Mouse (Mus musculus) embryonic facial prominence, embryonic 15.5 days (tissue): ENCODE data around the gene Pdlim4. TPM values are rescaled to one million over a fixed set of nuclear protein-coding genes. Genes with fewer than 3 reads are reported as not detected.
"Not testable (repeated sequence)": the region's sequence is repeated elsewhere in the genome, so short reads cannot be mapped to it uniquely, and the experiment has no call there.

Experiments used
- ATAC-seq: fragments of 200-750 bp; cut with Nextera tagmentation; 2 replicates; pipeline ENCODE4 v1.8.0; 2017; ENCODE audit warnings: low read depth, moderate TSS enrichment; ENCODE audit not compliant: insufficient number of reproducible peaks, low FRiP score, low TSS enrichment
- H3K27ac ChIP-seq: fragments of 300-500 bp; sonication (generic); replicated peaks from 2 replicates; pipeline ENCODE4 v1.5.1; 2015; ENCODE audit warnings: mild to moderate bottlenecking, inconsistent platforms
- H3K27me3 ChIP-seq: fragments of 300-500 bp; sonication (generic); 2 replicates; pipeline ENCODE4 v1.6.1; 2015; ENCODE audit warnings: inconsistent platforms
- H3K36me3 ChIP-seq: fragments of 300-500 bp; sonication (generic); 2 replicates; pipeline ENCODE4 v1.6.1; 2015; ENCODE audit warnings: mild to moderate bottlenecking, inconsistent platforms
- H3K4me1 ChIP-seq: fragments of 300-500 bp; sonication (generic); 2 replicates; pipeline ENCODE4 v1.6.1; 2015; ENCODE audit warnings: inconsistent platforms
- H3K4me2 ChIP-seq: fragments of 300-500 bp; sonication (generic); replicated peaks from 2 replicates; pipeline ENCODE4 v1.6.1; 2015; ENCODE audit warnings: mild to moderate bottlenecking, inconsistent platforms
- H3K4me3 ChIP-seq: fragments of 300-500 bp; sonication (generic); replicated peaks from 2 replicates; pipeline ENCODE4 v1.5.1; 2015; ENCODE audit warnings: mild to moderate bottlenecking, inconsistent platforms
- H3K9ac ChIP-seq: fragments of 300-500 bp; sonication (generic); 2 replicates; pipeline ENCODE4 v1.6.1; 2015; ENCODE audit warnings: inconsistent platforms
- H3K9me3 ChIP-seq: fragments of 300-500 bp; sonication (generic); replicated peaks from 2 replicates; pipeline ENCODE4 v1.6.1; 2016; ENCODE audit warnings: inconsistent platforms
- whole genome bisulfite sequencing: fragments of 180-500 bp; shearing (Covaris S2); methylation state at CpG from one replicate; pipeline ENCODE4 v1.1.7; 2015; 5-methylcytosine and 5-hydroxymethylcytosine counted together
- polyA plus RNA-seq: library from polyadenylated mRNA; unstranded; fragments of >200 nt; fragmentation: Nextera tagmentation; extraction: Ambion mirVana; gene quantifications from 2 replicates; pipeline ENCODE4 v1.2.1, GENCODE M21; 2015

Pdlim4 gene
- polyA plus RNA-seq, 1 experiment from 2014 or later = 168 TPM

DNA sequence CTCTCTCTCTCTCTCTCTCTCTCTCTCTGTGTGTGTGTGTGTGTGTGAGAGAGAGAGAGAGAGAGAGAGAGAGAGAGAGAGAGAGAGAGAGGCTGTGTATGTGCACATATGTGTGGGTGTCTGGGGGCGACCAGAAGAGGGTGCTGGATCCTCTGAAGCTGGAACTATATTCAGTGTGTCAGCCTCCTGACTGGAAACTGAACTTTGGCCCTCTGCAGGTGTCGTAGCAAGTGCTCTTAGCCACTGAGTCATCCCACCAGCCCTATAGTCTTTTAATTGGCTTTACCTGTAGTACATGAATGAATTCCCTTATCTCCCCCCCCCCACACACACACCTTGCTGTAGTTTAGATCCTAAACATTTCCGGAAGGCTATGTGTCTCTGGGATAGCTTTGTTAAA, 35.9 kb downstream of the Pdlim4 start:
- H3K4me3 ChIP-seq, H3K9ac ChIP-seq, H3K36me3 ChIP-seq, H3K4me2 ChIP-seq, H3K27me3 ChIP-seq, H3K9me3 ChIP-seq, ATAC-seq, H3K27ac ChIP-seq: not testable (repeated sequence)
- H3K4me1 ChIP-seq = peaks cover 11% of the 10 kb centered on the region; the same call in 1 of the 2 replicates
- WGBS = 88% methylated on average over 1 of the region's 3 CpGs

GRCm38 (mm10) chr11:54028997-54029396, 39.8 kb downstream of the Pdlim4 start:
- Histone ChIP-seq H3K27me3 (no peaks in the 10 kb centered on the region), H3K4me2 (peak overlapping the region; percentile 97; the same call in 1 of the 2 replicates), H3K27ac (no peak overlapping the region), H3K4me3 (no peak overlapping the region; the same call in 1 of the 2 replicates), H3K9me3 (no peaks in the 10 kb centered on the region), H3K9ac (no peak overlapping the region), H3K36me3 (no peaks in the 10 kb centered on the region), H3K4me1 (peaks cover 17% of the 10 kb centered on the region; the same call in 1 of the 2 replicates)
- 80% methylated on average over 4 of the region's 4 CpGs for WGBS
- ATAC-seq = no peak

DNA sequence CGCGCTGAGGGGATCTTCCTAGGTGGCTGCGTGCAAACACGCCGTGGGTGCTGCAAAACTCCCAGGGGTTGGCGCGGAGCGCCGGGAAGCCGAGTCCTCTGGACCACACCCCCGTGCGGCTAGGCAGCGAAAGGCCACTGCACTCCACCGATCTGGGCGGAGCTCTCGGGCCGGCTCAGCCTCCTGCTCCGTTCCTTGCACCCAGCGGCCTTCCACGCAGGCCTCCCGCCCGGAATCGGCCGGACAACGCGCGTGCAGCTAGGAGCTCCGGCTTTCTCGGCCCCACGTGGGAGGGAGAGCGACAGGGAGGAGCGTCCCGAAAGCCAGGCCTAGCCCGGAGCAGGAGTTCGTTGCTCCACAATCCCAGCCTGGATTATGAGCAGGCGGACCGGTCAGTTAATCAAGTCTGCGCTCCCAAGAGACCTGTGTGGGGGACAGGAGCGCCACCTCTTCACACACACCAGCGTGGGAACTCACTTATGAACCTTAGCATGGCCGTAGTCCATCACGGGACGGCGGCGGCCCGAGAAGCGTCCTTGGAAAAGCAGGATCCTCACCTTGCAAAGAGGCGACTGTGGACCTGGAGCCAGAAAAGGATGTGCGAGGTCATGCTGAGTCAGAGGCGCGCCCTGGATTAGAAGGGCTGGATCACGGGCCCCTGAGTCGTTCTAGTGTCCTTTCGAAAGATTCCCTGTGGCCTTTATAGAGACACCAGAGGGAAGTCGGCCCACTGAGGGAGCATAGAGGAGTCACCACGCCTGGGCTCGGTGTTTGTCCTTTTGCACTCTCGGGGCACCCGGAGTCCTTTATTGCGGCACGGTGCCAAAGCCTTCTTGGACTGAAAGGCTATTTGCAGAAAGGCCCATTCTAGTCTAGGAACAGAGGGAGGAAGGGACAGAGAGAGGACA, 40.5 kb downstream of the Pdlim4 start, which contains the start of gene Slc22a4:
Gene Slc22a4, minus strand, starts transcription at position 47 of the 908 bp plus-strand sequence.
- H3K4me1 ChIP-seq = peaks cover 17% of the 10 kb centered on the region; the same call in 1 of the 2 replicates
- no peak within 1 kb of the TSS for H3K27ac ChIP-seq
- no peaks in the 10 kb centered on the region for H3K27me3 ChIP-seq
- ATAC-seq = peak; percentile 85; the same call in 1 of the 2 replicates
- H3K9me3 ChIP-seq = no peaks in the 10 kb centered on the region
- no peaks in the 10 kb centered on the region for H3K36me3 ChIP-seq
- peak within 1 kb of the TSS; percentile 50 for H3K9ac ChIP-seq
- H3K4me3 ChIP-seq = peak within 1 kb of the TSS; percentile 56
- peak within 1 kb of the TSS; percentile 97 for H3K4me2 ChIP-seq
- WGBS = 3% methylated on average over 61 of the region's 61 CpGs

- ATAC-seq = no peak
- Histone ChIP-seq H3K9ac (peak overlapping the region; percentile 50), H3K4me3 (peak overlapping the region; percentile 56), H3K36me3 (no peaks in the 10 kb centered on the region), H3K9me3 (no peaks in the 10 kb centered on the region), H3K4me2 (peak overlapping the region; percentile 97), H3K27ac (no peak overlapping the region), H3K4me1 (peaks cover 17% of the 10 kb centered on the region; the same call in 1 of the 2 replicates), H3K27me3 (no peaks in the 10 kb centered on the region)
- 14% methylated on average over 31 of the region's 31 CpGs for WGBS
Observed at GRCm38 (mm10) chr11:54027131-54028043, 41.4 kb downstream of the Pdlim4 start.

DNA sequence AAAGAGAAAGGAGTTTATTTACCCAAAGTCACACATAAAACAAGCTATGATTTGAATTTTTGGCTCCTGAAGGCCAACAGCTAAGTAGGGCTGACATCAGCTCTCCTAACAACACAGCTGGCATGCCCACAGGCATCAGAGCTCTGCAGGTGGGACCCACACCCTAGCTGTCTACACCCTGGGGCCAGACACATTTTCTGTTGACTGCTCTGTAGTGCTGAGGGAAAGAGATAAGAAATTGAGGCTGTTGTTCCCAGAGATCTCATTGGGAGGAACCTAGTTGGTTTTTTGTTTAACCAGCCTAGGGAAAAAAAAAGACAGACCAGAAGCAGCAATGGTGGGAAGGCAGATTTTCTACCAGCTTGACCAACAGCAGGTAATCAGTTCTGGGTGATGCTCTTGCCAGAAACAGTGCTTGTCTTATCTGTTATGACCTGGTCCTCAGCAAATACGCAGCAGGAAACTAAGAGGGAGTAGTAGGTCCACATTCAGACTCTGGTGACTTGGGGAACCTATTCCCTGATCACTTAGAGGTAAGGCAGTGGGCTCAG, 42.2 kb downstream of the Pdlim4 start:
- ATAC-seq = no peak
- 79% methylated on average over 1 of the region's 1 CpGs for WGBS
- Histone ChIP-seq H3K27me3 (no peaks in the 10 kb centered on the region), H3K4me2 (peak overlapping the region; percentile 97; the same call in 1 of the 2 replicates), H3K4me3 (no peak overlapping the region), H3K4me1 (peaks cover 17% of the 10 kb centered on the region; the same call in 1 of the 2 replicates), H3K27ac (no peak overlapping the region), H3K36me3 (no peaks in the 10 kb centered on the region), H3K9me3 (no peaks in the 10 kb centered on the region), H3K9ac (no peak overlapping the region)

- Histone ChIP-seq H3K9ac (no peak overlapping the region), H3K4me2 (no peak overlapping the region), H3K4me3 (no peak overlapping the region), H3K4me1 (no peaks in the 10 kb centered on the region), H3K27ac (no peak overlapping the region), H3K36me3 (no peaks in the 10 kb centered on the region), H3K9me3 (no peaks in the 10 kb centered on the region), H3K27me3 (no peaks in the 10 kb centered on the region)
- WGBS = 79% methylated on average over 5 of the region's 5 CpGs
- ATAC-seq = no peak
Observed at GRCm38 (mm10) chr11:54021396-54022093, 47.3 kb downstream of the Pdlim4 start.

DNA sequence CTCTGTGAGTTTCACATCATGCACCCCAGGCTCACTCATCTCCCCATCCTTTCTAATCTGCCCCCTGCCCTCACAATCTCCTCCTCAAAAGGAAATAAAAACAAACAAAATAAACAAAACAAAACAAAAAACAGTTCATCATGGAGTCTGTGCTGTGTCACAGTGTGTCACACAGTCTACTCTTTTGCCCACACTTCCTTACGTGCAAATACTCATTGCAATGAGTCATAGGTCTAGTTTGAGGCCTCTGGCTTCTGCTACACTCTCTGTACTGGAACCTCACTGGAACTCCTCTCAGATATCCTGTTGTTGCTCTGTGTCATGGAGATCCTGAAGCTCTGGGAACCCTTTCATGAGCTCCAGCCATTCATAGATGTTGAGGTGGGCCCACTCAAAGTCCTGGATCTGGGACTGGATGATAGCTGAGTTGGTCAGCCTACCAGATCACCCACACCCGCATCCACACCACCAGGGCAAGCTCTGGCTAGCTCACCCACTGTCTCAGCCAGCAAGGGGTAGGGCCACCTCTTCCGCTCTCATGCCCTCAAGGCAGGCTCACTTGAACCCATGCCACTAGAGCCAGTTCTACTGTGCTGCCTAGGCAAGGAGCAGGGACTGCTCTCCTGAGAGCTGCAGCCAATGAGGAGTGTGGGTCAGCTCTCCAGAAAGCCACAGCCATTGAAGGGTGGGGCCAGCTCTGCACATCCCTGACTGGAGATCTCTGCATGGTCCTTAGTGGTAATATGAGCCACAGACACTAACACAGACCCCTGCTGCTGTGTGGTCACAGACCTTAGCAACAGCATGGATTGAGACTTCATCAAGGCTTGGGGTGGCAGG, 49.7 kb downstream of the Pdlim4 start:
- no peaks in the 10 kb centered on the region for H3K4me1 ChIP-seq
- no peaks in the 10 kb centered on the region for H3K27me3 ChIP-seq
- no peak overlapping the region for H3K9ac ChIP-seq
- ATAC-seq = no peak
- no peak overlapping the region for H3K4me2 ChIP-seq
- no peak overlapping the region for H3K4me3 ChIP-seq
- H3K36me3 ChIP-seq = no peaks in the 10 kb centered on the region
- WGBS = 65% methylated on average over 3 of the region's 3 CpGs
- H3K9me3 ChIP-seq = no peaks in the 10 kb centered on the region
- no peak overlapping the region for H3K27ac ChIP-seq

DNA sequence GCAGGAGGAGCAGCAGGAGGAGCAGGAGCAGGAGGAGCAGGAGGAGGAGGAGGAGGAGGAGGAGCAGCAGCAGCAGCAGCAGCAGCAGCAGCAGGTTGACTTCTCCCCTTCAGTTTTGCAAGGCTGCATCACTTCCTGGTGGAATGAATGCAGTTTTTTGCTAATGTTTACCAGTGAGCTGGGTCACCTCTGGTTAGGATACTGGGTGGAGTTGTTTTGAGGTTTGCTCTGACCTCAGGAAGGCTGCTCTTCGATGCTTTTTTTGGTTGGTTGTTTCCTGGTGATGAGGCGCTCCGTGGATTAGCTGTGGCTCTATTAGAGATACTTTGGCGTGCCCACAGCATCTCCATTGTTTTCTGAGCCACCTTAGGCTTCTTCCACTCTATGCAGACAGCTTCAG, 51.2 kb downstream of the Pdlim4 start:
- H3K4me1 ChIP-seq = no peaks in the 10 kb centered on the region
- H3K27me3 ChIP-seq = no peaks in the 10 kb centered on the region
- H3K4me2 ChIP-seq = no peak overlapping the region
- no peak overlapping the region for H3K27ac ChIP-seq
- H3K9me3 ChIP-seq = no peaks in the 10 kb centered on the region
- ATAC-seq = no peak
- WGBS = 76% methylated on average over 4 of the region's 4 CpGs
- H3K9ac ChIP-seq = no peak overlapping the region
- H3K4me3 ChIP-seq = no peak overlapping the region
- no peaks in the 10 kb centered on the region for H3K36me3 ChIP-seq

DNA sequence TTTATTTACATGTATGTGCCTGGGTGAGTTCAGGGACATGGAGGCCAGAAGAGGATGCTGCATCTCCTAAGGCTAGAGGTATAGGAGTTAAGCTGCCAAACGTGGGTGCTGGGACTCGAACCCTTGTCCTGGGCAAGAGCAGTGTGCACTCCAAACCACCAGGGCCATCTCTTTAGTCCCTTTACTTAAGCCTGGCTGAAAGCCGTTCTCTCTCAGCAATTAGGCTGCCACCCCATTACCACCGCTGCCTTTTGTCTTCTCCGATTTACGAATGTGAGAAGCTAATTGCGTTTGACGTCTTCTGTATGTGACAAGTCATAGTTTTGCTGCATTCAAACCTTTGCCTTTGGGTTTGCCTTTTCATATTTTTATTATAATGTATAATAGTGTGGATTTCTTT, 52.8 kb downstream of the Pdlim4 start:
- WGBS = 65% methylated on average over 8 of the region's 8 CpGs
- ATAC-seq = no peak
- Histone ChIP-seq H3K9me3 (no peaks in the 10 kb centered on the region), H3K27ac (no peak overlapping the region), H3K36me3 (no peaks in the 10 kb centered on the region), H3K4me3 (no peak overlapping the region), H3K27me3 (no peaks in the 10 kb centered on the region), H3K9ac (no peak overlapping the region), H3K4me2 (no peak overlapping the region), H3K4me1 (no peaks in the 10 kb centered on the region)

DNA sequence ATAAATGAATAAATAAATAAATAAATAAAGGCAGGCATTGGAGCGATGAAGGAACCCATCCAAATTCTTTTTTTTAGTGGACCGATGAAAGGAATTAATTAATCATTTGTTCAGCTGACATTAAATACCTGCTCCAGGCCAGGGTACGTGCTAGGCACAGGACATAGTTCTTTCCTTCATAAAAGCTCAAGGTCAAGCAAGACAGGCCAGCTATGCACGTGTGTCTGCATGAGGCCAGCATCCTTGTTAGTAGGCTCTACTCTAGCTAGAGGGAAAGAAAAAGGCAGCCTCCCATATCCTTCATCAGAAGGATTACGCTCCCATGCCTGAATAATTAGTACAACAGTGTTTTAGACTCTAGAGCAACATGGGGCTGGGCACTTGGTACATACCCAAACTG, 55.9 kb downstream of the Pdlim4 start:
- Histone ChIP-seq H3K27ac (no peak overlapping the region), H3K9ac (no peak overlapping the region), H3K27me3 (no peaks in the 10 kb centered on the region), H3K4me1 (peaks cover 7% of the 10 kb centered on the region; the same call in 1 of the 2 replicates), H3K36me3 (no peaks in the 10 kb centered on the region), H3K4me2 (no peak overlapping the region), H3K4me3 (no peak overlapping the region), H3K9me3 (no peaks in the 10 kb centered on the region)
- WGBS = 84% methylated on average over 5 of the region's 5 CpGs
- ATAC-seq = no peak
